Mouse (Mus musculus): ENCODE measurements at regions not wholly inside any gene's neighbourhood (a gene's known extent, or its start where the extent isn't known, plus 50 kb on each side); places are given as distances from the start of the nearest gene placed in this dataset.
A peak's percentile ranks its signal among the peaks of the same experiment; 100 is the strongest.
"Not testable (repeated sequence)": the region's sequence is repeated elsewhere in the genome, so short reads cannot be mapped to it uniquely, and the experiment has no call there.

- DNase-seq = no peak
These were observed 276.0 kb downstream of the Cetn3 start for GRCm38 (mm10) chr13:82058872-82059271.

GRCm38 (mm10) chr13:82059498-82059897 is 276.6 kb downstream of the Cetn3 start:
- peak; percentile 3 for DNase-seq

- not testable (repeated sequence) for DNase-seq
These were observed 281.0 kb downstream of the Cetn3 start for GRCm38 (mm10) chr13:82063880-82064279.

GRCm38 (mm10) chr13:82066174-82066573 is 283.3 kb downstream of the Cetn3 start:
- DNase-seq = no peak

- no peak for DNase-seq
These were observed 283.9 kb downstream of the Cetn3 start for GRCm38 (mm10) chr13:82066674-82067270.

GRCm38 (mm10) chr13:82072449-82072848 is 289.6 kb downstream of the Cetn3 start:
- DNase-seq = no peak

- no peak for DNase-seq
These were observed 290.5 kb downstream of the Cetn3 start for GRCm38 (mm10) chr13:82073343-82073742.

GRCm38 (mm10) chr13:82081375-82081774 is 298.5 kb downstream of the Cetn3 start:
- no peak for DNase-seq

GRCm38 (mm10) chr13:82087635-82088034 is 304.8 kb downstream of the Cetn3 start:
- no peak for DNase-seq

GRCm38 (mm10) chr13:82092186-82092585 is 309.3 kb downstream of the Cetn3 start:
- peak; percentile 31 for DNase-seq

- no peak for DNase-seq
These were observed 323.2 kb downstream of the Cetn3 start for GRCm38 (mm10) chr13:82106032-82106431.

GRCm38 (mm10) chr13:82129777-82130735 is 347.2 kb downstream of the Cetn3 start:
- DNase-seq = no peak

Data from adrenal gland, adult 2 months (tissue).